Mouse (Mus musculus) left cerebral cortex, adult 18-20 months (tissue): ENCODE measurements around the gene Wdr66. TPM values are rescaled to one million over a fixed set of nuclear protein-coding genes. Genes with fewer than 3 reads are reported as not detected.

Experiments
- DNase-seq, 2 experiments: peaks; one replicate each; pipeline ENCODE4 v3.0.0; 2021 to 2022; ENCODE audit warnings: low spot score in 2 of 2, mixed read lengths in 1 of 2
- total RNA-seq, 2 experiments: library from RNA; stranded (reverse); gene quantifications; 2 replicates each; pipeline ENCODE4 v1.2.3; 2021

Wdr66 gene
- total RNA-seq, 2 experiments from 2014 or later, result 3.8 to 4.2 TPM

DNA sequence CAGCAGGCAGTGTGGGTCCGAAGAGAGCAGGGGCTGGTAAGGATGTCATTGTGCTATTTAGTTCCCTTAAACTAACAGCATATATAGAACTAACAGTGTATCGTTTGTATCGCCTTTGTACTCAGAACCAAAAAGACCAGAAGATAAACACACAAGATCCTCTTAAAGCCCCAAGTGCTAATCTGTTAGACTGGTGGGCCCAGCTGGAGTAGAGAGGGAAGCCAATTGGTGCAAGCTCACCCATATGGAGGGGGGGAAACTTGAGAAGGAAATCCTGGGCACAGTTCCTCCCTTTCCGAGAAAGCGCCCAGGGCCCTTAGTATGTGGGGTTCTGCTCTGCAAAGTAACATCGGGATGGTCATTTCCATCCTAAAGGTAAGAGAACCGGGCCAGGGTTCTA lies 58.3 kb downstream of the Wdr66 start:
- no peak for DNase-seq

DNA sequence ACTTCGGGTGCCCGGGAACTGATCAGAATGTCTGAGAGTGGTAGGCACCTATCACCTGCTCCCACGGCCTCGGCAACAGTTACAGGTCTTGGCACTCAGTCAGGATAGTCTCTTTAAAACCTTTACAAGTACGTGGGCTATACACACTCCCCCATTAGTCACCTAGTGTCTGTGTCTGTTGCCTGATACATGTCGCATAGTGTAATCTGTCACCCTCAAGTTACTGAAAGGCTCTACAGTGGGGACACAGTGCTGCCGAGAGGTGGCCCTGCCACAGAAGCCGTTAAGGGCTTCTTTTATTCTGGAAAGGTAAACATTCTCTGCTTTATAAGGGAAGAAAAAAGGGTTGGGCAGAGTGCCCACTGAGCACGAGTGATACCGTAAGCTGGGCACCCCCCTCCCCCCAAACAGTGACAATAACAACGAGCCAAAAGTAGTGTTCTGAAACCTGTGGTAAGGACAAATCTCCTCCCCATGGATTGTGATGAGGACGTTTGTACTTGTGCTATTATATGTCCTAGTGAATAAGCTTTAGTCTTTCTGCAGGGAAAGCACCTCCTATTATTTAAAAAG lies 61.2 kb downstream of the Wdr66 start:
- DNase-seq, result no peak

DNA sequence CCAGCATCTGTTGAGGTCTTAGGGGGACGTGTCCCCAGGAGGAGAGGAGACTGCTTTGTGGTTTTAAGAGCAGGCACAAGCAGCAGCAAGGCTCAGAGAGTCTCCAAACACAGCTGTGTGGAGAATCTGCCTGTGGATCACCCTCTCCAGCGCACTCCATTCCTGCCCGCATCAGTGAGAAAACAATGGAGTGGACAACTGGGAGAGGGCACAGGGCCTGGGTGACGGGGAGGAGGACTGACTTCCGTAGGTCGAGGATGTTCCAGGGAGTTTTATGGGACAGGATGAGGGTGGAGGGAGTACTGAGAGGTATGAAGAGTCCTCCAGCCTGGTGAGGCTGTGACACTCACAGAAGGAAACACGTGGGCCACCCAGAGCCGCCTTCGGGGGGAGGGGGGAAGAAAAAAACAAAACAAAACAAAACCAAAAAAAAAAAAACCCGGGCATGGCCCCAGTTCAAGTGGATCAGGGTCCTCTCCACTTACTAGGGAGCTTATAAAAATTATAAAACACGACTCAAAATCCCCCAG lies 62.0 kb downstream of the Wdr66 start:
- DNase-seq, result no peak

DNA sequence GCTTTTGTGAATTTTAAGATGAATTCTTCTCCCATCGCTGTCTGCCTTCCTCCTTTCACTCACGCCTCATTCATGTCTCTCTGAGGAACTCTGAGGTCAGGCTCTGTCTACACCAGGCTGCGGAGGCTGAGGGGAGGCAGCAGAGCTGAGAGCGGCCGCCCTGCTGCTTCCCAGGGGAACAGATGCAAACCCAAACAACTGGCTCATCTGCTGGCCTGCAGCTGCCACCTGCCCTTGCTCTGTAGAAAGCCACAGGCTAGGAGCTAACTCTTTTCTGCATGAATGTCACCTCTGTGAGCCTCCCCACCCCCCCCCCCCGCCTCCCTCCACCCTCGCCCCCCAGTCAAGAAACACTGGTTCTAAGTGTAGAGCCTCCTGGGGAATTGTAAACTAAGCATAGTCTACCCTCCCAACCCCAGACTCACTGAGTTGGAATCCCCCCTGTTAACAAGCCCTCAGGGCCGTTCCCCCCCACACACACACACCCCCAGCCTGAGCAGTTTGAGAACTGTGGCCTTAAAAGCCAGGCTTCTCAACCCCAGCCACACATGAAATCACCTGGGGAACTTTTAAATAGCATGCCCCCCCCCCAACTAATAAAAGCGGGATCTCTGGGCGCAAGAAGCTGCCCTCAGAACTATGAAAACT lies 63.4 kb downstream of the Wdr66 start:
- no peak for DNase-seq

DNA sequence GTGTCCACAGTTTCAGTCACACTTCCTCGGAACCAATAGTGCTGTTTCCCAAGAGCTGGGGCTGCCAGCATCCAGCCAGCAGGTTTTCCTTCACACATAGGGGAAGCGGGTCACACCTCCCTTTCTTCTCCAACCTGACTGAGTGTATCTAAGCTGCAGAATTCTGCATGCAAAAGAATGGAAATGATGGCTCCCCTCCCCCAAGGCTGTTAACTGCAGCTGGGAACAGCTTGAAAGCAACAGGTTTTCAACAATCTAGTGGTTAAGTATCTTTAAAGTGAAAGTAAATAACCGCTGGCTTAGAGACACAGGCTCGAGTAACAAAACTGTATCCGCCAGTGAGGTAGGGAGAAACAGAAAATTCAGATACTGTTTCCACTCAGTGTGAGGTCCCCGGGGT lies 66.1 kb downstream of the Wdr66 start:
- DNase-seq, result no peak

DNA sequence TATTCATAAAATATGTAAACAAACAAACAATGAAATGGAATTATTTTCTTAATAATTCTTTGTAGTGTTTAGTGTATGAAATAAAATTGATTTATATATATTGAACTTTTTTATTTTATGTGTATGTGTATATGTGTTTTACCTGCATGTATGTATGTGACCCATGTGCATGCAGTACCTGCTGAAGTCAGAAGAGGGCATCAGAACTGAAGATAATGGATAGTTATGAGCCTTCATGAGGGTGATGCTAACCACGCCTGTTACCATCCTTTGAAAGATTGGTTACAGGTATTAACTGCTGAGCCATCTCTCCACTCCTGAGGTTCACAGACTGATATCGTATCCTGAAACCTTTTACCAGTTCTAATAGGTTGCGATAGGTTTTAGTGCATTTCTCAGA lies 68.2 kb downstream of the Wdr66 start:
- no peak for DNase-seq

DNA sequence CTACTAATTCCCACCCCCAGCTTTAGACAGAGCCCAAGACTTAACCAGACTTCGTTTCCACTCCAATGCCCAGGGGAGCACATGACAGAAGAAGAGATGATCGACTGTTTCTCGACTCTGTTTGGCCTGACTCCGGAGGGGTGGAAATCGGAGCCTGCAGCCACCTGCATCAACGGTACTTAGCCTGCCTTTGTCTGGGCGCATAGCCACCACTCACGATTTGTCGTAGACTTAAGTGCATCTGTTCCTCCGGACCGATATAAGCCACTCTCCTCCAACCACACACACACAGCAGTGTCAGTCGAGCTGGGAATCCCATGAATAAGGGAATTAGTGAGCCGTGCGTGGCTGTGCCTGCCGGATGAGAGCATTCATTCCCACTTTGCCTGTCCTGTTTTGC lies 72.3 kb downstream of the Wdr66 start:
- DNase-seq, result no peak

DNA sequence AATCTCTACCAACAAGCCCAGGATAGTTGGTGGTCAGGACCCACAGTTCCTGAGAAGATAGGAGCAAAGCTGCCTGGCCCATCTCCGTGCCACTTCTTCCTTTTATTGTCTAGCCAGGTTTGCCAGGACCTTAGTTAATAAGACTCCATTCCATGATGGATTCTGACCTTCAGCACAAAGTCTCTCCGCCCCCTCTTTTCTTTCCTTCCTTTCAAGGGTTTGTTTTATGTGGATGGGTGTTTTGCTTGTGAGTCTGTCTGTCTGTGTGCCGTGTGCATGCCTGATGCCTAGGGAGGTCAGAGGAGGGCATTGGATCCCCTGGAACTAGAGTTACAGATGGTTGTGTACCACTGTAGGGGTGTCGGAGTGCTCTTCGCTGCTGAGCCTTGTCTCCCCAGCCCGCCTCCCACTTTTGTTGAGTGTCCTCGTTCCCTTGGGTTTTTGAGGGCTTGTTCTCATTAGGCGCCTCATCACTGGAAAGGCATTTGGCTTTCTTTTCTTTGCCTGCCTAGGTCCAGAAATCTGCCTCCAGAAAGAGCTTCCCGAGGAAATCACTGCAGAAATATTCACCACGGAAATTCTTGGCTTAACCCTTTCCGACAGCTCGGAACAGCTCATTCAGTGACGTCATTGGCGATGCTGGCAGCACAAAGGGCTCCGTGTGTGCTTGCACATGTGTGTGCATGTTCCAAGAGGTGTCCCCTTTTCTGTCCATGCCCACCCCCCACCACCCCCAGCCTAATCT lies 74.3 kb downstream of the Wdr66 start:
- DNase-seq, result peak; percentile 20 to 53

DNA sequence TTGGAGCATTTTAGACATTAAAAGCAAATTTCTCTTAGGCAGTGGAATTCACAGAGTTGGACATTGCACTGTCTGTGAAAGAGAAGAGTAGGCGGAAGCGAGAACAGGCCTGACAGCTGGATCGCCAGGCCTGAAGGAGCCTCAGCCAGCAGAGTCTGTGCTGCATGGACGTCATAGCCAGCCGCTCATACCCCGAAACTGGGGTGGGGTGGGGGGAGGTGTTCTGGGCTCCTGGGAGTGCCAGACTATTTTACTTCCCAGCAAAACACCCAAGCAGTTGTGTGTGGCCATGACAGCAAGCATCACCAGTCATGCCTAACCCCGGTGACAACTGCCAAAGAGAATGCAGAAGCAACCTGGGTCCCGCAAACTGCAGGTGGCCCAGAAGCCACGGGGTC lies 74.8 kb downstream of the Wdr66 start:
- DNase-seq, result peak; percentile 65 to 79

DNA sequence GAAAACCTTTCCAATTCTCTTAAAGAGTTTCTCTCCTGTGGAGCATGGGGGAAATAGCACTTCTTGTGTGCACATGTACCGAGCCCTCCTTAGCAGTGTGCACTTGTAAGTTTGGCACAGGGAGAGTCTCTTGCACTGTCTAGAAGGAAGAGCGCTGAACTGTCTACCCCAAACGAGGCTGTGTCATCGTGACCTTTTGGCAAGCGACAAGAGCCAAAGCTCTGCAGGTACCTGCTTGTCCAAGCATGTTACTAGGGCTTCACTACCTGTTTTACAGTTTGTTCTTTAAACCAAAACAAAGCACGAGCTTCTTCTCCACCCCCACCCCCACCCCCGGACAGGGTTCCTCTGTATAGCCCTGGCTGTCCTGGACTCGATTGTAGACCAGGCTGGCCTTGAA lies 75.8 kb downstream of the Wdr66 start:
- DNase-seq, result no peak

DNA sequence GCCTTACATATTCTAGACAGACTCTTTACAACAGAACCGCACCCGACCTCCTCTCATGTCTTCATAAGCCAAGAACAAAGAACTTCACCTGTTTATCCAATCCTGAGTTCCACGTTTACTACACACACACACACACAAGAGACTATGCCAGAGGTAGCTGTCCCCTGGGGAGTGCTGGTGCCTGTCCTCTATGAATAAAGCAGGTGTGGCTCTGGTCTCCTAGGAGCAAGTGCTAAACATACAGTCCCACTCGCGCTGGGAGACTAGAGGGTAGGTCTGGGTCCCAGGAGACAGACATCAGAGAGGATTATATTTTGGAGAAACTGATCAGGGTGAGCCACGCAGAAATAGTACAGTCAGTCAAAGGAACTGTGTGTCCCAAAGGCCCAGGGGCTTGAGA lies 81.7 kb downstream of the Wdr66 start:
- no peak for DNase-seq

DNA sequence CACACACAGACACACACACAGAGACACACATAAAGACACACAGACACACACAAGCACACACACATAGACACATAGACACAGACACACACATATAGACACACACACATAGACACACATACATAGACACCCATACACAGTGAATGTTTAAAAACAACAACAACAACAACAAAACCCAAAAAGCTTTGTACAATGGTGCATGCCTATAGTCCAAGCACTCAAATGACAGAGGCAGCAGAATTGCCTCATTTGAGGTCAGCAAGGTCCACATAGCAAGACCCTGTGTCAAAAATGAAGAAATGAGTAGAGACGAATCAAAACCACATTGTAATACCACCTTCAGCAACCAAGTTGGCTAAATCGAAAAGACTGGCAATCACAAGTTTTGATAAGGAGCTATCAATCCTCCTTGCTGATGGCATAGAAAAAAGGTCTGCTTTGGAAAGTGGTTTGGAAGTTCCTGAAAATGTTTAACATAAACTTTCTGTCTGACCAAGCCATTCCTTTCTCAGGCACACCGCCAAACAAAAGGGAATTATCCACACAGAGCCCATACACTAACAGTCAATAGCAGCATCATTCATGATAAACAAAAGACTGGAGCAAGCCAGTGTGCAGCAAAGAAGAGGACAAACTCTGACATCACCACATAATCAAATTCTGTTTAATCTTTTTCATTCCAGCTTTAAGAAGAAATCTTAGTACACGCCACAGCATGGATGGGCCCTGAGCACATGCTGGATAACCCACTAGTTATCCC lies 84.5 kb downstream of the Wdr66 start:
- DNase-seq, result no peak

DNA sequence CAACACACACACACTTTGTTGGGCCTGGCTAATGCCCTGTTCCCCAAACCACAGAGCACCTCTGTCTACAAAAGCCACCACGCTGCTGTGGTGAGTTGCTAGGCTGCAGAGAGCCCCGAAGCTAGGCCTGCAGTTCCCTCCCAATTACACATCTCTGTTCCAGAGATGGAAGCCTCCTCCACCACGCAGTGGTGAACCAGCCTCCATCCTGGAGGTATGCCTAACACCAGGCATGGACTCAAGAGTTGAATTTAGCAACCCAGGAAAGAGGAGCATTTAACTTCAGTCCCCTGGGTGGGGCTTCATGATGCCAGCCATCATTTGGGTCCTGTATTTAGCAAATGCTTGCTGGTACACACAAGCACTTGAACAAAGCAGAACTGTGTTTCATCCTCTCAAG lies 86.6 kb downstream of the Wdr66 start:
- DNase-seq, result peak; percentile 42 to 49

DNA sequence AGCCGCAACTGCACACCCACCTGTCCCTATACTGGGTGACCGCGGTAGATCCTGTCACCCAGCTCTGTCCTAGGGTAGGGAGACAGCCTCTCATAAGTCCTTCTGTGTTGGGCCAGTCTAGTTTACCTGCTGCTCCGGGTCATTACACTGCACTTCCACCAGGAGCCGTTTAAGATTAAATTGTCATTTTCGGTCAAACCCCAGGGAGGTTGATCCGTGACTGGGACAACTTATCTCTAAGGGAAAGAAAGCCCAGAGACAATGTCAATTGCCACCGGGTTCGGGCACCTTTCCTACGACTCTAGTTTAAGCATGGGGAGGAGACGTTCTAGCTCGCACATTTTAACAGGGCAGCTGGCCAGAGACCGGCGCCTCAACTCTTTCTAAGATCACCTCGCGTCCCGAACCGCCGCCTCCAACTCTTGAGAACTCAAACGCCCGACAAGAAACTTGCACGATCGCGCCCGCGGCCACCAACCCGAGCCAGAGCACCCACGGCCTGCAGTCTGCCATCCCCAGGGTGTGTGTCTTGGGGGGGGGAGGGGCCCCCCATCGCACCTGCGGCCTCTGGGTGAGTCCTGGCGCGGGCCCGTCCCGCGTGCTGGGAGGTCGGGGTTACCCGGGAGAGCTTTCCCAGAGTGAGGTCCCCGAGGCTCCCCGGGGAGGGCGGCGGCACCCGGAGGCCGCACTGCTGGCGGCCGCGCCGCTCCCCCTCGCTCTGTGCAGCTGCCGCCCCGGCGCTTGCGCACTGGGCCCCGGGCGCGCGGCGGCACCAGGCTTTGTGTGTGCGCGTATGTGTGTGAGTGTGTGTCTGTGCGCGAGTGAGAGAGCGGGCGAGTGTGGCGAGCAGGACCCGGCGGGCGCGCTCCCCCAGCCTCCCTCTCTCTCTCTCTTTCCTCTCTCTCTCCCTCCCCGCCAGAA lies 92.1 kb downstream of the Wdr66 start, which contains the start of gene Bcl7a:
Gene Bcl7a (plus strand): TSS at position 128 of the 921 bp plus-strand sequence.
- peak; percentile 95 for DNase-seq

DNA sequence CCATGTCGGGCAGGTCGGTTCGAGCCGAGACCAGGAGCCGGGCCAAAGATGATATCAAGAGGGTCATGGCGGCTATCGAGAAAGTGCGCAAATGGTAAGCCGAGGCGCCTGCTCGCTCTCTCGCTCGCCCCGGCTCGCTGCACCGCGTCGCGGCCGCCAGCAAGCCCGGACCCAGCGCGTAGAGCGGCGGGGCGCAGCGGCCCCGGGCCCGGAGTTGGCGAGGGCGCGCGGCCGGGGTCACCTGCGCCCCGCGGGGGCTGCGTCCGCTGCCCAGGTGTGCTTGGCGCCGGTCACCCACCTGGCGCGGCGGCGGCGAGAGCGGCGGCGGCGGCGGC lies 92.7 kb downstream of the Wdr66 start:
- DNase-seq, result no peak

DNA sequence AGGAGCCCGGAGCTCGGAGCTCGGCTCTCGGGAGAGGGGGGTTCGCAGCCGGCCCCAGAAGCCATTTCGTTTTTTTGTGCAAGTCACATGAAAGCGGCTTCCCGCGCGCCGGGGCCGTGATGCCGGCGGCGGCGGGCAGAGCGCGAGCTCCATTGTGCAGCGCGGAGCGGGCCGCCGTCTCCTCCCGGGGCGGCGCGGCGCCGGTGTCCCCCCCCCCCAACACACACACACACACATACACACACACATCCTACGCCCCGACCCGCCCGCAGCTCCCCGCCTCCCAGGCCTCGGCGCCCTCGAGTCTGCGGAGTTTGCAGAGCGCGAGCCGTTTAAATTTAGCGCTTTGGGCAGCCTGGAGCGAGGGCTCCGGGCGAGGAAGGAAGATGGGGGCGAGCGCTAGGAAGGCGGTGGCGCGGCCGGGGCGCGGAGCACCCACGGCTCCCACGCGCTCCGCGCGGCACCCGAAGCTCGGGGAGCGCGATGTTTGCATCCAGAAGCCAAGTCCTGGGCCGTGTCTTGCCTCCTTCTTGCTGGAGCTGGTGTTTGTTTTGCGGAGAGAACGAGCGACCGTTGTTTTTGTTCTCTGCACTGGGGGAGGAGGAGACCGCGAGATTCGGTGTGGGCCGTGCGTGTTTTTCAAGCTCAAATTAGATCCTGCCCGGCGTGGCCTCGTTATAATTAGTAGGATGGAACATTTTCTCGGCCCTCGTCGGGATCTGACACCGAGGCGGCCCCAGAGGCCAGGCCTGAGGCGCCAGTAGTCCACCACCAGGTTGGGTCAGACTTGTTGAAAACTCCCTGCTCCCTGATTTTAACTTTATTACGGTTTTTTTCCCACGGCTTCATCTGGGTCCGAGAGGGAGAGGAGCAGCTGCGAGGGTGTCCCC lies 93.3 kb downstream of the Wdr66 start:
- peak; percentile 42 to 62 for DNase-seq

DNA sequence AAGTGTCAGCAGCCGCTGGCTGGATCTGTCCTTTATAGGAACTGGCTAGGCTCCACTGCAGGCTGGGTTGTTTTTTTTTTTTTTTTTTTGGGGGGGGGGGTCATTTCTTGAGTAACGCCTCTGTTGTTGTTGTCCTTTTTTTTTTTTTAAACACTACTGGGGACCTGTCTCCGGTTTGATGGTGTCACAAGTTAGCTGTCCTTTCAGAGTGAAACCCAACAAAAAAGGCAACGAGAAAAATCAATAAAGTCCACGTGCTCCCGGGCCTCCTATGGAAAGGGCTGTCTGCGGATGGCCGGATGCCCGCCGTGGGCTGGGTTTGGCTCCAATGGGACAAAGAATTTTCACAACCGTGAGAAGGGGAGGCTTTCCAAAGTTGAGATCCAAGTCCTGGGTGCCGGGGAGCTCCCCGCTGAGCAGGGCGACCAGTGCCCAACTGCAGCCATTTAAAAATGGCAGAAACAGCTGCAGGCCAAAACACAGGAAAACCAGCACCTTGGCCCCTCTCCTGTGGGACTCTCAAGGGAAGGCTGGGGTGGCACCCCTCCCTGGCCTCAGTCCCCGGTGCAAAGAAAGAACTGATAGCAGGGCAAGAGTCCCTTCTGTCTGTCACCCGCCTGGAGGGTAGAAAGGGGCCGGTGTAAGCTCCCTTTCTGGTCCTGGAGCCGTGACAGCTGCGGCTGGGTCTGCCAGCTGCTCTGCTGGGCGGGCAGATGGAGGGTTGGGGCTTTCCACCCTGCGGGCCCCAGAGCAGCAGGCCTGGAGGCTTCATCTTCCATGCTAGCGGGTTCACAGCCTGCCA lies 94.2 kb downstream of the Wdr66 start:
- DNase-seq, result peak; percentile 61 to 66

DNA sequence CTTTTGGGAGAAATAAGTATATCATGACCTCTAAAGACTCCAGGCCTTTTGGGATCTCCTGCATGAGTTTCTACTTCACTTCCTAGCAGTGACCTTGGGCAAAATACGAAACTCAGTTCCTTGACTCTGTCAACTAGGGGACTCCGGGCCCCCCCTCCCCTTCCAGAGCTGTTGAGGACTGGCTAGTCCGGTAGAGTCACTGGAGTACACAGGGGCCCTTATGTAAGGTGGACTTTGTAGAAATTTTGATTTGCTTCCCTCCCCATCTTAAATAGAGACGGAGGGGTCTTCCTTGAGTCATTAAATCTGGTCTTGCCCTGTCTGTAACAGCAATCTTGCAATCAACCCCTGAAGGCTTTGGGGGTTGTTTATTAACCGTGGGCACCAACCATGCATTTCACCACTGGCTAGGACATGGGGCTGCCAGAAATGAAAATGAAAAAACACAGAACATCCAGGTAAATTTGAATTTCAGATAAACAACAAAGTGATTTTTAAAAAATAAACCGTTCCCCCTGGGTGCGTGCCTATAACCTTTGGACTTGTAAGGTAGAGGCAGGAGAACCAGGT lies 94.9 kb downstream of the Wdr66 start:
- no peak for DNase-seq
